In the genomic region with DNA sequence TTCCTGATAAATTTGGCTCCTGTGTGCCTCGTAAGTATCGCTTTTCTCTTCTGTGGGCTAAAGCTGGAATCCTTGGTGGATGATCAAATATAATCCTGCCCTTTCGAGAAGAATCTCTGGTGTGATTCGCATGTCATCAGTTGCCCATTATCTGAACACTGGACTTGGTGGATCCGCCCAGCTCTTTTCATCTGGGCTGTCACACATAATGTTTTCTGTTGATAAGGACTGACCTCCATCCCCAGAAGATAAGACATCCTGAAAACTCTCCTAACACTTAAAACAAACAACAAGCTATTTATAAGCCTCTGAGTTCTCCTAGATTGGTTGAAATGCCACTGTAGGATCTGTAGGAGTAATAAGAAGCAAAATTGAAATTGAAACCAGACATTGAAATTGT, we compare ENCODE assay signal across 28 mouse cellular contexts.
DNase-seq lines count a peak whose midpoint lies in the region; ATAC-seq lines count a peak whose summit lies in the region.
"Had no signal": no experiment of that assay in that cellular context is flagged by ENCODE, and none has a peak within 500 bp of the region (broad histone marks: within the 10 kb centered on the region; RNA-seq: fewer than 3 reads in every experiment).

No protein-coding gene starts in this region.

- no peaks in the 10 kb centered on the region for H3K9me3 ChIP-seq in heart, embryonic 12.5 days (replicated peaks)
- no peaks in the 10 kb centered on the region for H3K9me3 ChIP-seq in liver, embryonic 13.5 days (replicated peaks)
- H3K9me3 ChIP-seq: embryonic facial prominence, embryonic 12.5 days; forebrain, embryonic 12.5 days; hindbrain, embryonic 13.5 days; midbrain, embryonic 10.5 days; neural tube, embryonic 12.5 days had no signal

- no peak overlapping the region for H3K9ac ChIP-seq in heart, embryonic 12.5 days
- no peak overlapping the region for H3K9ac ChIP-seq in liver, embryonic 13.5 days
- H3K9ac ChIP-seq: embryonic facial prominence, embryonic 12.5 days; forebrain, embryonic 12.5 days; forebrain, postnatal 0 days; hindbrain, embryonic 13.5 days; neural tube, embryonic 12.5 days had no signal

- no peaks in the 10 kb centered on the region; the same call in 1 of the 2 replicates for H3K36me3 ChIP-seq in heart, embryonic 12.5 days
- no peaks in the 10 kb centered on the region for H3K36me3 ChIP-seq in liver, embryonic 13.5 days
- H3K36me3 ChIP-seq: embryonic facial prominence, embryonic 12.5 days; forebrain, embryonic 12.5 days; midbrain, embryonic 10.5 days; neural tube, embryonic 12.5 days had no signal

- H3K4me1 ChIP-seq in heart, embryonic 12.5 days (replicated peaks) = peaks cover 24% of the 10 kb centered on the region
- peaks cover 31% of the 10 kb centered on the region for H3K4me1 ChIP-seq in liver, embryonic 13.5 days (replicated peaks)
- H3K4me1 ChIP-seq: forebrain, embryonic 12.5 days; midbrain, embryonic 10.5 days; neural tube, embryonic 12.5 days had no signal

- DNase-seq in heart, postnatal 25 days (ENCODE audit: low spot score) = no peak
- no peak for DNase-seq in liver, embryonic 13.5 days
- no peak for DNase-seq in kidney, postnatal 36 days
- no peak for DNase-seq in ovary, postnatal 10 days (ENCODE audit: low spot score)
- DNase-seq: adrenal gland, postnatal 10 days; cerebellum, adult 8-10 months; cerebellum, postnatal 25 days; forebrain, postnatal 0 days; gastrocnemius, postnatal 10 days; heart, postnatal 14 days; kidney, adult 8-10 months; kidney, postnatal 10 days; layer of hippocampus, adult 9-11 months; thymus, postnatal 4 days had no signal

- intact Hi-C loops in heart, postnatal 25 days (cut with DNase I) = no loop called here

- 10% methylated on average over 5 of the region's 5 CpGs for WGBS in heart, embryonic 12.5 days
- 35% methylated on average over 5 of the region's 5 CpGs for WGBS in liver, embryonic 13.5 days (ENCODE audit: insufficient replicate concordance)

- peak overlapping the region; percentile 37 for H3K4me2 ChIP-seq in heart, embryonic 12.5 days
- H3K4me2 ChIP-seq in liver, embryonic 13.5 days = peak overlapping the region; percentile 37
- H3K4me2 ChIP-seq: embryonic facial prominence, embryonic 12.5 days; forebrain, embryonic 12.5 days; hindbrain, embryonic 13.5 days; neural tube, embryonic 12.5 days had no signal

- H3K27me3 ChIP-seq in heart, embryonic 12.5 days (replicated peaks) = no peaks in the 10 kb centered on the region
- H3K27me3 ChIP-seq in liver, embryonic 13.5 days = no peaks in the 10 kb centered on the region
- H3K27me3 ChIP-seq: embryonic facial prominence, embryonic 12.5 days; forebrain, embryonic 12.5 days; hindbrain, embryonic 13.5 days; neural tube, embryonic 12.5 days; Patski had no signal

- ATAC-seq in heart, embryonic 12.5 days (ENCODE audit: insufficient number of reproducible peaks, low FRiP score) = peak; percentile 51
- ATAC-seq in erythroid progenitor cell, adult 5-6 weeks (replicated peaks; ENCODE audit: low FRiP score, poor library complexity, severe bottlenecking) = peak; percentile 48
- peak; percentile 82 for ATAC-seq in liver, embryonic 13.5 days (ENCODE audit: low read depth)
- ATAC-seq in megakaryocyte progenitor cell, adult 5-6 weeks (replicated peaks; ENCODE audit: poor library complexity) = peak; percentile 54
- ATAC-seq: forebrain, postnatal 0 days; intestine, embryonic 16.5 days; lung, postnatal 0 days; Patski had no signal

- no peak overlapping the region for H3K27ac ChIP-seq in heart, embryonic 12.5 days (ENCODE audit: poor library complexity, severe bottlenecking)
- no peak overlapping the region for H3K27ac ChIP-seq in liver, embryonic 13.5 days
- H3K27ac ChIP-seq: embryonic facial prominence, embryonic 12.5 days; forebrain, embryonic 12.5 days; hindbrain, embryonic 13.5 days; macrophage; midbrain, embryonic 10.5 days; neural tube, embryonic 12.5 days had no signal

- H3K4me3 ChIP-seq in heart, embryonic 12.5 days = no peak overlapping the region
- H3K4me3 ChIP-seq in liver, embryonic 13.5 days (replicated peaks) = no peak overlapping the region
- H3K4me3 ChIP-seq: embryonic facial prominence, embryonic 12.5 days; erythroblast, embryonic 14.5 days; forebrain, embryonic 12.5 days; hindbrain, embryonic 13.5 days; midbrain, embryonic 10.5 days; myocyte; neural tube, embryonic 12.5 days had no signal
